Mouse (Mus musculus): ENCODE measurements at regions not wholly inside any gene's neighbourhood (a gene's known extent, or its start where the extent isn't known, plus 50 kb on each side); places are given as distances from the start of the nearest gene placed in this dataset. TPM values are rescaled to one million over a fixed set of nuclear protein-coding genes. Genes with fewer than 3 reads are reported as not detected.

GRCm38 (mm10) chr4:103536534-103537265 is 82.5 kb upstream of the Dab1 start:
- WGBS = 33% methylated on average over 6 of the region's 6 CpGs
- Histone ChIP-seq H3K9me3 (ENCODE audit: low read length) (no peaks in the 10 kb centered on the region), H3K27ac (ENCODE audit: low read depth, low read length) (no peak overlapping the region), H3K4me2 (ENCODE audit: low read depth, low read length, poor library complexity, severe bottlenecking) (no peak overlapping the region), H3K4me3 (ENCODE audit: low read depth, low read length) (no peak overlapping the region), H3K36me3 (ENCODE audit: insufficient read depth, low read length) (no peaks in the 10 kb centered on the region), H3K27me3 (ENCODE audit: insufficient read depth, low read length) (no peaks in the 10 kb centered on the region), H3K4me1 (ENCODE audit: insufficient read depth, low read length) (no peaks in the 10 kb centered on the region), H3K9ac (replicated peaks; ENCODE audit: low read length, poor library complexity, severe bottlenecking) (no peak overlapping the region)
- ATAC-seq (ENCODE audit: low FRiP score) (no peak), DNase-seq (ENCODE audit: low spot score) (no peak)
- no peak for TF ChIP-seq CTCF (IDR thresholded peaks at IDR 0.05)

- WGBS = 66% methylated on average over 3 of the region's 3 CpGs
These were observed 78.2 kb upstream of the Dab1 start for GRCm38 (mm10) chr4:103540960-103541359.

GRCm38 (mm10) chr4:103547297-103547696 is 71.9 kb upstream of the Dab1 start:
- Histone ChIP-seq H3K4me1 (ENCODE audit: insufficient read depth, low read length) (no peaks in the 10 kb centered on the region), H3K36me3 (ENCODE audit: insufficient read depth, low read length) (no peaks in the 10 kb centered on the region)
- DNase-seq (ENCODE audit: low spot score) = peak; percentile 13

More at GRCm38 (mm10) chr4:103540960-103541359, 78.2 kb upstream of the Dab1 start:
- H3K36me3 ChIP-seq (ENCODE audit: insufficient read depth, low read length) = no peaks in the 10 kb centered on the region
- peak; percentile 31 for DNase-seq (ENCODE audit: low spot score)
- H3K9me3 ChIP-seq (ENCODE audit: low read length) = no peaks in the 10 kb centered on the region
- no peaks in the 10 kb centered on the region for H3K4me1 ChIP-seq (ENCODE audit: insufficient read depth, low read length)
- H3K27me3 ChIP-seq (ENCODE audit: insufficient read depth, low read length) = no peaks in the 10 kb centered on the region
- ATAC-seq (ENCODE audit: low FRiP score) = no peak
- no peak overlapping the region for H3K9ac ChIP-seq (replicated peaks; ENCODE audit: low read length, poor library complexity, severe bottlenecking)
- no peak overlapping the region for H3K27ac ChIP-seq (ENCODE audit: low read depth, low read length)
- H3K4me2 ChIP-seq (ENCODE audit: low read depth, low read length, poor library complexity, severe bottlenecking) = no peak overlapping the region
- no peak overlapping the region for H3K4me3 ChIP-seq (ENCODE audit: low read depth, low read length)
- TF ChIP-seq CTCF (IDR thresholded peaks at IDR 0.05) = no peak

GRCm38 (mm10) chr4:103552476-103552875 is 66.7 kb upstream of the Dab1 start:
- no peak for TF ChIP-seq CTCF (IDR thresholded peaks at IDR 0.05)
- Histone ChIP-seq H3K9ac (replicated peaks; ENCODE audit: low read length, poor library complexity, severe bottlenecking) (no peak overlapping the region), H3K4me1 (ENCODE audit: insufficient read depth, low read length) (no peaks in the 10 kb centered on the region), H3K4me3 (ENCODE audit: low read depth, low read length) (no peak overlapping the region), H3K27ac (ENCODE audit: low read depth, low read length) (no peak overlapping the region), H3K4me2 (ENCODE audit: low read depth, low read length, poor library complexity, severe bottlenecking) (no peak overlapping the region), H3K36me3 (ENCODE audit: insufficient read depth, low read length) (no peaks in the 10 kb centered on the region), H3K27me3 (ENCODE audit: insufficient read depth, low read length) (no peaks in the 10 kb centered on the region), H3K9me3 (ENCODE audit: low read length) (no peaks in the 10 kb centered on the region)
- ATAC-seq (ENCODE audit: low FRiP score) = no peak
- no peak for DNase-seq (ENCODE audit: low spot score)
- WGBS = 66% methylated on average over 3 of the region's 3 CpGs

More at GRCm38 (mm10) chr4:103547297-103547696, 71.9 kb upstream of the Dab1 start:
- no peak overlapping the region for H3K9ac ChIP-seq (replicated peaks; ENCODE audit: low read length, poor library complexity, severe bottlenecking)
- no peaks in the 10 kb centered on the region for H3K27me3 ChIP-seq (ENCODE audit: insufficient read depth, low read length)
- no peak for ATAC-seq (ENCODE audit: low FRiP score)
- H3K4me2 ChIP-seq (ENCODE audit: low read depth, low read length, poor library complexity, severe bottlenecking) = no peak overlapping the region
- H3K4me3 ChIP-seq (ENCODE audit: low read depth, low read length) = no peak overlapping the region
- H3K9me3 ChIP-seq (ENCODE audit: low read length) = no peaks in the 10 kb centered on the region
- no peak overlapping the region for H3K27ac ChIP-seq (ENCODE audit: low read depth, low read length)
- no peak for TF ChIP-seq CTCF (IDR thresholded peaks at IDR 0.05)

- Histone ChIP-seq H3K27ac (ENCODE audit: low read depth, low read length) (no peak overlapping the region), H3K4me3 (ENCODE audit: low read depth, low read length) (no peak overlapping the region), H3K27me3 (ENCODE audit: insufficient read depth, low read length) (no peaks in the 10 kb centered on the region), H3K9me3 (ENCODE audit: low read length) (no peaks in the 10 kb centered on the region), H3K4me1 (ENCODE audit: insufficient read depth, low read length) (no peaks in the 10 kb centered on the region), H3K9ac (replicated peaks; ENCODE audit: low read length, poor library complexity, severe bottlenecking) (no peak overlapping the region), H3K4me2 (ENCODE audit: low read depth, low read length, poor library complexity, severe bottlenecking) (no peak overlapping the region), H3K36me3 (ENCODE audit: insufficient read depth, low read length) (no peaks in the 10 kb centered on the region)
- TF ChIP-seq CTCF (IDR thresholded peaks at IDR 0.05) = no peak
- peak; percentile 14 for DNase-seq (ENCODE audit: low spot score)
- ATAC-seq (ENCODE audit: low FRiP score) = no peak
- 72% methylated on average over 4 of the region's 4 CpGs for WGBS
These were observed 66.0 kb upstream of the Dab1 start for GRCm38 (mm10) chr4:103553188-103553587.

GRCm38 (mm10) chr4:103554597-103554996 is 64.6 kb upstream of the Dab1 start:
- no peak for DNase-seq (ENCODE audit: low spot score)
- WGBS = 64% methylated on average over 4 of the region's 4 CpGs

More at GRCm38 (mm10) chr4:103554597-103554996, 64.6 kb upstream of the Dab1 start:
- Histone ChIP-seq H3K9ac (replicated peaks; ENCODE audit: low read length, poor library complexity, severe bottlenecking) (no peak overlapping the region), H3K4me2 (ENCODE audit: low read depth, low read length, poor library complexity, severe bottlenecking) (no peak overlapping the region), H3K27me3 (ENCODE audit: insufficient read depth, low read length) (no peaks in the 10 kb centered on the region), H3K27ac (ENCODE audit: low read depth, low read length) (no peak overlapping the region), H3K36me3 (ENCODE audit: insufficient read depth, low read length) (no peaks in the 10 kb centered on the region), H3K4me1 (ENCODE audit: insufficient read depth, low read length) (no peaks in the 10 kb centered on the region), H3K4me3 (ENCODE audit: low read depth, low read length) (no peak overlapping the region), H3K9me3 (ENCODE audit: low read length) (no peaks in the 10 kb centered on the region)
- TF ChIP-seq CTCF (IDR thresholded peaks at IDR 0.05) = no peak
- no peak for ATAC-seq (ENCODE audit: low FRiP score)

Small RNAs in the stretch of these regions (microRNA-seq; reads per million reads assigned to microRNA genes)
- not detected for gene Gm23064 (ENCODE audit: borderline number of aligned reads)
